Mouse (Mus musculus): ENCODE data around the gene Gng2.

DNA sequence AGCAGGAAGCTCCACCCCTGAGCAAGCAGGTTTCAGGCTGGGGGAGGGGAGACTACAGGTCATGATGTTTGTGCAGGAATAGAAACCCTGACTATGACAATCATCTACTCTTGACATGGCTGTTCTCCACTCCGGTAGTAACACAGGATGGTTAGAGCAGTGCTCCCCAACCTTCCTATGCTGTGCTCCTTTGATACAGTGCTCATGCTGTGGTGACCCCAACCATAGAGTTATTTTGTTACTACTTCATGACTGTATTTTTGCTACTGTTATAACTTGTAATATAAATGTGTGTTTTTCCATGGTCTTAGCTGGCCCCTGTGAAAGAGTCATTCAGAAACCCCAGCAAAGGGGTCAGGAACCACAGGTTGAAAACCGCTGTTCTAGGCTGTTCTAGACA is 46.5 kb upstream of the Gng2 start:
- no peak for TF ChIP-seq EP300 (IDR thresholded peaks at IDR 0.05; ENCODE audit: insufficient read depth, low read depth, low read length)
- no peak for TF ChIP-seq CTCF (IDR thresholded peaks at IDR 0.05; ENCODE audit: low read depth, low read length)
- TF ChIP-seq POLR2A (IDR thresholded peaks at IDR 0.05; ENCODE audit: insufficient read depth, low read length): no peak

All from ES-Bruce4 (cell line).